11 mouse cellular contexts compared by ENCODE assay signal in the genomic region with DNA sequence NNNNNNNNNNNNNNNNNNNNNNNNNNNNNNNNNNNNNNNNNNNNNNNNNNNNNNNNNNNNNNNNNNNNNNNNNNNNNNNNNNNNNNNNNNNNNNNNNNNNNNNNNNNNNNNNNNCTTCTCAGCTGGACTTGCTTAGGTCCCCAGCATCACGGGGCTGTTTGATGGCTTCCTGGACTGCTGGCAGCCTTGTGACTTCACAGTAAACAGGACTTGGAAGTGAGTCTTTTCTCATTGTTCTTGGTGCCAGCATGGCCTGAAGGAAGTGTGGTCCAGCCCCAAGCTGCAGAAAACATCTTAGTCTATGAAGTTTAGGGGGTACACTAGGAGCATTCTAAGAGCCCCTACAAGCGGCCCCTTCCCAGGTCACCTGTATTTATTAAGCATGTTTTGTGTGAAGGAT.
DNase-seq lines count a peak whose midpoint lies in the region; ATAC-seq and TF ChIP-seq lines count a peak whose summit lies in the region.
"Had no signal": no experiment of that assay in that cellular context is flagged by ENCODE, and none has a peak within 500 bp of the region (broad histone marks: within the 10 kb centered on the region; RNA-seq: fewer than 3 reads in every experiment).

No protein-coding gene starts in this region.

- WGBS in lung, embryonic 16.5 days, result 37% methylated on average over 2 of the region's 2 CpGs
- WGBS in lung, adult 2 months, result 44% methylated on average over 2 of the region's 2 CpGs
- 67% methylated on average over 1 of the region's 2 CpGs for WGBS in embryonic facial prominence, embryonic 14.5 days
- 45% methylated on average over 2 of the region's 2 CpGs for WGBS in hindbrain, embryonic 16.5 days
- 13% methylated on average over 2 of the region's 2 CpGs for WGBS in neural tube, embryonic 14.5 days

- ATAC-seq in lung, embryonic 16.5 days (ENCODE audit: low read depth), result peak; percentile 41; the same call in 1 of the 2 replicates
- ATAC-seq in embryonic facial prominence, embryonic 14.5 days (ENCODE audit: low read depth), result no peak
- 0 out of 2 replicates have a peak, but pooled peaks have one; percentile 24 for ATAC-seq in hindbrain, embryonic 16.5 days
- ATAC-seq in neural tube, embryonic 14.5 days (ENCODE audit: low read depth), result peak; percentile 36; the same call in 1 of the 2 replicates

- no peak overlapping the region for H3K4me2 ChIP-seq in lung, embryonic 16.5 days (ENCODE audit: low read depth, low read length)
- H3K4me2 ChIP-seq in embryonic facial prominence, embryonic 14.5 days (ENCODE audit: low read depth, low read length), result no peak overlapping the region
- H3K4me2 ChIP-seq in hindbrain, embryonic 16.5 days (ENCODE audit: low read length), result no peak overlapping the region; the same call in 1 of the 2 replicates
- peak overlapping the region; percentile 11; the same call in 1 of the 2 replicates for H3K4me2 ChIP-seq in neural tube, embryonic 14.5 days (ENCODE audit: low read depth, low read length)
- H3K4me2 ChIP-seq: liver, embryonic 15.5 days had no signal

- no peak for TF ChIP-seq CTCF in lung, adult 2 months (IDR thresholded peaks at IDR 0.05; ENCODE audit: insufficient read depth, low read length)

- no peaks in the 10 kb centered on the region for H3K36me3 ChIP-seq in lung, embryonic 16.5 days (ENCODE audit: control insufficient read depth, insufficient read depth, low read length)
- no peaks in the 10 kb centered on the region for H3K36me3 ChIP-seq in embryonic facial prominence, embryonic 14.5 days (ENCODE audit: control insufficient read depth, insufficient read depth, low read length)
- H3K36me3 ChIP-seq in hindbrain, embryonic 16.5 days (ENCODE audit: control insufficient read depth, insufficient read depth, low read length), result no peaks in the 10 kb centered on the region
- H3K36me3 ChIP-seq in neural tube, embryonic 14.5 days (ENCODE audit: control insufficient read depth, insufficient read depth, low read length), result no peaks in the 10 kb centered on the region
- H3K36me3 ChIP-seq: heart, embryonic 15.5 days; liver, embryonic 15.5 days had no signal

- peaks cover 36% of the 10 kb centered on the region for H3K4me1 ChIP-seq in lung, embryonic 16.5 days (replicated peaks; ENCODE audit: control insufficient read depth, insufficient read depth, low read length)
- H3K4me1 ChIP-seq in lung, adult 2 months (ENCODE audit: control insufficient read depth, insufficient read depth, low read length), result no peaks in the 10 kb centered on the region
- peaks cover 27% of the 10 kb centered on the region for H3K4me1 ChIP-seq in embryonic facial prominence, embryonic 14.5 days (ENCODE audit: control insufficient read depth, insufficient read depth, low read length)
- H3K4me1 ChIP-seq in hindbrain, embryonic 16.5 days (ENCODE audit: control insufficient read depth, insufficient read depth, low read depth, low read length), result peaks cover 14% of the 10 kb centered on the region
- peaks cover 9% of the 10 kb centered on the region; the same call in 1 of the 2 replicates for H3K4me1 ChIP-seq in neural tube, embryonic 14.5 days (ENCODE audit: control insufficient read depth, insufficient read depth, low read length)
- H3K4me1 ChIP-seq: liver, embryonic 15.5 days had no signal

- no peaks in the 10 kb centered on the region for H3K27me3 ChIP-seq in lung, embryonic 16.5 days (ENCODE audit: control insufficient read depth, insufficient read depth, low read depth, low read length)
- no peaks in the 10 kb centered on the region for H3K27me3 ChIP-seq in embryonic facial prominence, embryonic 14.5 days (replicated peaks; ENCODE audit: control insufficient read depth, insufficient read depth, low read length)
- H3K27me3 ChIP-seq in hindbrain, embryonic 16.5 days (replicated peaks; ENCODE audit: control insufficient read depth, insufficient read depth, low read length), result no peaks in the 10 kb centered on the region
- no peaks in the 10 kb centered on the region for H3K27me3 ChIP-seq in neural tube, embryonic 14.5 days (ENCODE audit: control insufficient read depth, insufficient read depth, low read length)
- H3K27me3 ChIP-seq: heart, embryonic 15.5 days; liver, embryonic 15.5 days had no signal

- TF ChIP-seq POLR2A in lung, adult 2 months (IDR thresholded peaks at IDR 0.05; ENCODE audit: borderline replicate concordance, extremely low read depth, low read depth, low read length), result no peak

- no peak overlapping the region for H3K4me3 ChIP-seq in lung, embryonic 16.5 days (ENCODE audit: low read length)
- no peak overlapping the region for H3K4me3 ChIP-seq in lung, adult 2 months (replicated peaks; ENCODE audit: extremely low read depth, low read depth, low read length)
- H3K4me3 ChIP-seq in embryonic facial prominence, embryonic 14.5 days (ENCODE audit: low read depth, low read length), result no peak overlapping the region
- H3K4me3 ChIP-seq in hindbrain, embryonic 16.5 days (ENCODE audit: low read length), result no peak overlapping the region
- no peak overlapping the region for H3K4me3 ChIP-seq in neural tube, embryonic 14.5 days (ENCODE audit: low read depth, low read length)
- H3K4me3 ChIP-seq: liver, embryonic 15.5 days; myocyte had no signal

- H3K9me3 ChIP-seq in lung, embryonic 16.5 days (ENCODE audit: control insufficient read depth, low read length), result no peaks in the 10 kb centered on the region
- no peaks in the 10 kb centered on the region for H3K9me3 ChIP-seq in embryonic facial prominence, embryonic 14.5 days (ENCODE audit: control insufficient read depth, low read length)
- no peaks in the 10 kb centered on the region for H3K9me3 ChIP-seq in hindbrain, embryonic 16.5 days (ENCODE audit: control insufficient read depth, low read length)
- H3K9me3 ChIP-seq in neural tube, embryonic 14.5 days (ENCODE audit: control insufficient read depth, low read length), result no peaks in the 10 kb centered on the region
- H3K9me3 ChIP-seq: heart, embryonic 15.5 days; liver, embryonic 15.5 days had no signal

- no peak for DNase-seq in lung, adult 2 months
- DNase-seq in embryonic facial prominence, embryonic 14.5 days (ENCODE audit: low spot score), result no peak
- DNase-seq in right cerebral cortex, postnatal 36 days (ENCODE audit: low spot score in 2 of 2), result no peak
- no peak for DNase-seq in MN1 (ENCODE audit: low spot score)
- DNase-seq: kidney, adult 9 months had no signal

- H3K9ac ChIP-seq in lung, embryonic 16.5 days (ENCODE audit: low read length), result no peak overlapping the region
- 0 out of 2 replicates have a peak overlapping the region, but pooled peaks have one; percentile 45 for H3K9ac ChIP-seq in embryonic facial prominence, embryonic 14.5 days (ENCODE audit: low read depth, low read length)
- no peak overlapping the region; the same call in 1 of the 2 replicates for H3K9ac ChIP-seq in hindbrain, embryonic 16.5 days (ENCODE audit: low read depth, low read length)
- H3K9ac ChIP-seq in neural tube, embryonic 14.5 days (replicated peaks; ENCODE audit: low read depth, low read length), result no peak overlapping the region
- H3K9ac ChIP-seq: heart, embryonic 15.5 days; liver, embryonic 15.5 days had no signal

- H3K27ac ChIP-seq in lung, embryonic 16.5 days (ENCODE audit: low read length), result no peak overlapping the region
- no peak overlapping the region; the same call in 1 of the 2 replicates for H3K27ac ChIP-seq in embryonic facial prominence, embryonic 14.5 days (replicated peaks; ENCODE audit: low read depth, low read length)
- peak overlapping the region; percentile 46; the same call in 1 of the 2 replicates for H3K27ac ChIP-seq in hindbrain, embryonic 16.5 days (ENCODE audit: low read depth, low read length)
- H3K27ac ChIP-seq in neural tube, embryonic 14.5 days (ENCODE audit: low read depth, low read length), result peak overlapping the region; percentile 73
- H3K27ac ChIP-seq: liver, embryonic 15.5 days had no signal

Comparison
In these comparisons a context has a peak if more than half of its experiments do, and no peak if none do; other contexts are left out.
1. H3K27ac ChIP-seq: peak in hindbrain, embryonic 16.5 days (single experiment) and neural tube, embryonic 14.5 days (single experiment); none in lung, embryonic 16.5 days (single experiment) and embryonic facial prominence, embryonic 14.5 days (single experiment).